In the genomic region with DNA sequence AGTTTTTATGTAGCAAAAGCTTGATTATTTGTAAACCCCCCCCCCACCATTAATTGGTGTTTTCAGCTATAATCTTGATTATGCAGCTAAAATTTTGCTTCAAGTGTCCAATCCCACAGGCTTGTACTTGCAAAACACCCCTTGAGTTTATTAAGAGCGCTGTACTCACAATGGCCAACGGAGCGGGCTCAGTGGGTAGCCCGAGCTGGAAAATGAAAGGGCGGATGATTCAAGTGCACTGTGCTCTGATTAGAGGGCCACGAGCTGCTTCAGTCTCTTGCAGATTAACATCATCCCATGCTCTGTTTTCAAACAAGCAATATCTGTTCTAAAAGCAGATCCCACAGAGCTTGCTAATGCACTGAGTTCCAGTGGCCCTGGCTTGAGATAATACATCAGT, we compare ENCODE assay signal across 22 mouse cellular contexts.
"Had no signal": no experiment of that assay in that cellular context is flagged by ENCODE, and none has a peak within 500 bp of the region (broad histone marks: within the 10 kb centered on the region; RNA-seq: fewer than 3 reads in every experiment).

No protein-coding gene starts in this region.

- H3K9me3 ChIP-seq: limb, embryonic 12.5 days; limb, embryonic 15.5 days; midbrain, embryonic 10.5 days; neural tube, embryonic 12.5 days; neural tube, embryonic 15.5 days had no signal

- DNase-seq: kidney, postnatal 14 days; kidney, postnatal 4 days; liver, postnatal 0 days; lung, embryonic 14.5 days; midbrain, embryonic 14.5 days; right cerebral cortex, adult 18-20 months; right cerebral cortex, postnatal 14 days; right cerebral cortex, postnatal 4 days; thymus, adult 2 months; thymus, postnatal 14 days; thymus, postnatal 4 days had no signal

- H3K4me2 ChIP-seq: limb, embryonic 12.5 days; limb, embryonic 15.5 days; liver, embryonic 11.5 days; lung, embryonic 14.5 days; neural tube, embryonic 12.5 days; neural tube, embryonic 15.5 days had no signal

- H3K36me3 ChIP-seq: limb, embryonic 12.5 days; limb, embryonic 15.5 days; midbrain, embryonic 10.5 days; neural tube, embryonic 12.5 days; neural tube, embryonic 15.5 days had no signal

- H3K9ac ChIP-seq: limb, embryonic 12.5 days; limb, embryonic 15.5 days; liver, embryonic 14.5 days; liver, postnatal 0 days; lung, embryonic 14.5 days; neural tube, embryonic 12.5 days; neural tube, embryonic 15.5 days had no signal

- H3K4me1 ChIP-seq: limb, embryonic 12.5 days; limb, embryonic 15.5 days; midbrain, embryonic 10.5 days; neural tube, embryonic 12.5 days; neural tube, embryonic 15.5 days had no signal

- H3K4me3 ChIP-seq: limb, embryonic 12.5 days; limb, embryonic 15.5 days; midbrain, embryonic 10.5 days; neural tube, embryonic 12.5 days; neural tube, embryonic 15.5 days had no signal

- ATAC-seq: liver, postnatal 0 days; lung, postnatal 0 days had no signal

- H3K27ac ChIP-seq: limb, embryonic 12.5 days; limb, embryonic 15.5 days; liver, embryonic 14.5 days; macrophage; midbrain, embryonic 10.5 days; neural tube, embryonic 12.5 days; neural tube, embryonic 15.5 days; stomach, postnatal 0 days had no signal

- H3K27me3 ChIP-seq: limb, embryonic 12.5 days; limb, embryonic 15.5 days; megakaryocyte, embryonic 14.5 days; neural tube, embryonic 12.5 days; neural tube, embryonic 15.5 days had no signal
